Mouse (Mus musculus) C2C12 (cell line): ENCODE results near the gene Grm4.

ENCODE experiments used
- CTCF ChIP-seq: IDR thresholded peaks from one replicate; pipeline ENCODE4 v1.5.1; 2011; ENCODE audit not compliant: control insufficient read depth, insufficient read depth, insufficient read length
- MYOG ChIP-seq: IDR thresholded peaks from one replicate; pipeline ENCODE4 v1.6.1; 2011; ENCODE audit not compliant: control insufficient read depth, insufficient read length; ENCODE audit errors: extremely low read depth

DNA sequence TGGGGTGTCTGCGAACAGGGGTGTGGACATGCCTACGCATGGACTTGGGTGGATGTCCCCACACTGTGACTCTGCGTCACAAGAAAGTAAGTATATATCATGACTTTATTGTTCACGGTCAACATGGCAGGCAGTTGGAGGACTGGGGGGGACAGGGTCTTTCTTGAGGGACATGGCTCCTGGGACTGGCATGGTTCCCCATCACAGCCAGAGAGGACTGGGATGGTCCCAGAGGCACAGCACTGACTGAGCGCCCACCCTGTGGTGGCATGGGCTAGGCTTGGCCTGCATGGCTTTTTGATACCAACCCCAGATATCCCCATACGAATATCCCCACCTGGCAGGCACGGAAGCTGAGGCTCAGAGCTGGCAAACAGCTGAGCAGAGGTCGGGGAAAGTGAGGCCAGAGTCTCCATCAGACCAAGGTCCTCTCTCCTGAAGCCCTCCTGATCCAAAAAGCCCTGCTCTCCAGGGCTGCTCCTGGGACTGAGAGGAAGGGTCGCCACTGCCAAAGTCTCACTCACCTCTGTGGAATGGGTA lies 64.1 kb downstream of the Grm4 start:
- TF ChIP-seq CTCF (no peak), MYOG (no peak)
